Mouse (Mus musculus): ENCODE data around the gene Egfr. TPM values are rescaled to one million over a fixed set of nuclear protein-coding genes. Genes with fewer than 3 reads are reported as not detected.

The Egfr gene
- polyA plus RNA-seq, 1 experiment = 4.9 TPM

GRCm38 (mm10) chr11:16877676-16878378, 125.8 kb downstream of the Egfr start:
- DNase-seq (ENCODE audit: low read depth, low spot score) = no peak
- WGBS = 47% methylated on average over 9 of the region's 9 CpGs

DNA sequence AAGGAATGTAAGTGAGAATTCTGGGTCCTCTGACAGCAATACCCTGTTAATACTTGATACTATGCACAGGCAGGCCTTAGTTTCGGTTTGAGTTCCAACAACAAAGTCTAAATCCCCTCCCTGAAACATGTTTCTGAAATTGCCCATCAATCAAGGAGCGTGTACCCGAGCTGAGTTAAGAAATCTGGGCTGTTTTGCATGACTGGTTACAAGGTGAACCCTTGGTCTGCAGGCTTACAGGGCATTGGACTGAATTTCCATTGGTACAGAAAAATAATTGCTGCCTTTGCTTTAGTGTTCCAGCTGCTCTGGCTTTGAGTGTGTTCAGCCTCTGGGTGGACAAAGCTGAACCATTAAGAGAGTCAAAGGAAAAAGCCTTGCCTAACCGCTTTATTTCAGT, 129.9 kb downstream of the Egfr start:
- 87% methylated on average over 4 of the region's 4 CpGs for WGBS
- DNase-seq (ENCODE audit: low read depth, low spot score) = no peak

DNA sequence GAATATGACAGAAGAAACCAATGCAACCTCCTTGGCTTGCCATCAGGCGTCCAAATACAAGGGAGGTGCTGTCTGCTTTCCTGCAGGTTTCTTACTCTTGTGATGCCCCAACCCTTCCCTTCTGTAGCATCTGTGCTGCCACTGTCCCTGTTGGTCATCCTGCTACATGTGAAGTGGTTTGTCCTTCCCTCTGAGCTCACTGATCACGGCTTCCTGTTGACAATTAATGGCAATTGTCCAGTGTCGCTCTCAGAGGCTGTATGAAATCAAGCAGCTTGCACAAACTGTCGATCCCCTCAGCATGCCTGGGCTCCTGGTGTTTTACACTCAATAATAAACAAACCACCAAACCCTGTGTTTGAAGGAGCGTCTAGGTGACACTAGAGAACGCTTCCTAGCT, 134.1 kb downstream of the Egfr start:
- no peak for DNase-seq (ENCODE audit: low read depth, low spot score)
- 73% methylated on average over 6 of the region's 6 CpGs for WGBS

- no peak for DNase-seq (ENCODE audit: low read depth, low spot score)
Observed at GRCm38 (mm10) chr11:16888086-16888485, 136.1 kb downstream of the Egfr start.

- 61% methylated on average over 13 of the region's 13 CpGs for WGBS
- DNase-seq (ENCODE audit: low read depth, low spot score) = no peak
Observed at GRCm38 (mm10) chr11:16895441-16896356, 143.7 kb downstream of the Egfr start.

- WGBS = 93% methylated on average over 2 of the region's 2 CpGs
- DNase-seq (ENCODE audit: low read depth, low spot score) = no peak
Observed at GRCm38 (mm10) chr11:16897681-16898080, 145.7 kb downstream of the Egfr start.

- no peak for DNase-seq (ENCODE audit: low read depth, low spot score)
- WGBS = 43% methylated on average over 1 of the region's 1 CpGs
Observed at GRCm38 (mm10) chr11:16900182-16900581, 148.2 kb downstream of the Egfr start.

DNA sequence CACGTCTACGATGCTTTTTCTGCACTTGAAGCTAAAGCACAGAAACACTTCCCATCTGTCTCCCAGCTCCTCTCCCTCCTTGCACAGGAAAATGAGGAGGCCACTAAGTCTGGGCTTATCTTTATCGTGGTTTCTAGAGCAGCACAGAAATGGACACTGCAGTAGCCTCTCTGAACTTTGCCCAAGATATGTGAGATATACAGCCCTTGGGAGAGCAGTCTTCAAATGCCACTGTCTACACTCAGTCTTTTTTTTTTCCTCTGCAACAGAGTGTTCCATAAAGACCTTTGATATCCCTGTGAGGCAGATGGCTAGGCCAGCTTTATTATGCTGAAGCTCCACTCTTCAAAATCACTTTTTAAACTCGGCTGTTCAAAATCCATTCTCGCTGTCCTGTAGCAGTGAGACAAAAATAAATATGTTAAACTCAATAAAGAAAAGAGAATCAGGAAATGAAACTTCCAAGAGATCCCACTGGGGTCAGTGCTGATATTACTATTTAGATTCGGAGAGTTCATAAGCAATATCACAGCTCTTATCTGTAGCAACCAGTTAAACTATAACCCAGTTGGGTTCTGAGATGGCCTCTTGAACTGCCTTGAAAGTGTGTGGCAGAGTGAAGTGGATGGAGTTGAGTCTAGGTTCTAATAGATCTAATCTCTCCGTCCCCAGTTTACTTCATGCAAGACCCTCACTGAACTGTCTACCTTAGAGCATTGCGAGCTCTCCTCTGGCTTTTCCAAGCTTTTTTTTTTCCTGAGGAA, 148.8 kb downstream of the Egfr start:
- DNase-seq (ENCODE audit: low read depth, low spot score) = no peak
- 27% methylated on average over 8 of the region's 8 CpGs for whole genome bisulfite sequencing

DNA sequence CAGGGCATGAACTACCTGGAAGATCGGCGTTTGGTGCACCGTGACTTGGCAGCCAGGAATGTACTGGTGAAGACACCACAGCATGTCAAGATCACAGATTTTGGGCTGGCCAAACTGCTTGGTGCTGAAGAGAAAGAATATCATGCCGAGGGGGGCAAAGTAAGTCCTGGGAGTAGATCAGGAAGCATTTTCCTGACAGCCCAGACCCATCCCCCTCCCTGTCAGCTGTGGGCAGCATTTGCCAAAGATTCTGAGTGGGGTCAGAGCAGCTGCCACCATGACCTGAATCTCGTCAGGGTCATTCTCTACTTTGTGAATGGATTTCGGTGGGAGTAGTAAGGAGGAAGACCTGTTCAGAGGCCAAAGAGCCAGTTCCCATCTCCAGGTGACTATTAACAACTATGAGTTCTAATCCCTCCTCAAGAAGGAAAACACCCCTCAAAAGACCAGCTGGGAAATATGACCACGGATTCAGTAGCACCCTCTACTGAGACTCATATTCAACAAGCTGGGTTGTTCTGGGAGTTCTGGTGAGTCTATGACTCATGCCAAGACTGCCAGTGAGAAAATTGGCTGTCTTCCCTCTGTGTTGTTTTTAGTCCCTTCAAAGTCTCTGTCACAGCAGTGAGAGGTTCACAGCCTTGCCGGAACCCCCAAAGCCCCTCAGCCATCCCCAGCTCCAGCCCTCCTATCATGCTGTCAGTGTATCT, 152.5 kb downstream of the Egfr start:
- WGBS = 76% methylated on average over 8 of the region's 8 CpGs
- no peak for DNase-seq (ENCODE audit: low read depth, low spot score)

DNA sequence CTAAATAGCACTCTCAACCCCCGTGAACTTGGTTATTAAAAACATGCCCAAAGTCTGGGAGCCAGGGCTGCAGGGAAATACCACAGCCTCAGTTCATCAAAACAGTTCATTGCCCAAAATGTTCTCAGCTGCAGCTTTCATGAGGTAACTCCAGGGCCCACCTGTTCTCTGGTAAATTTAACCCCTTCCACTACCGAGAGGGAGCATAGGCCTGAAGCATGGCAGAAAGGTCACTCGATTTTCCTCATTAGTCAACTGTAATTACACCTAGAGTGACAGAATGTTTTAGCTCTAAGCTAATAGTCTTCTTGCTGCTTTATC, 153.0 kb downstream of the Egfr start:
- no peak for DNase-seq (ENCODE audit: low read depth, low spot score)
- WGBS = 82% methylated on average over 3 of the region's 3 CpGs

DNA sequence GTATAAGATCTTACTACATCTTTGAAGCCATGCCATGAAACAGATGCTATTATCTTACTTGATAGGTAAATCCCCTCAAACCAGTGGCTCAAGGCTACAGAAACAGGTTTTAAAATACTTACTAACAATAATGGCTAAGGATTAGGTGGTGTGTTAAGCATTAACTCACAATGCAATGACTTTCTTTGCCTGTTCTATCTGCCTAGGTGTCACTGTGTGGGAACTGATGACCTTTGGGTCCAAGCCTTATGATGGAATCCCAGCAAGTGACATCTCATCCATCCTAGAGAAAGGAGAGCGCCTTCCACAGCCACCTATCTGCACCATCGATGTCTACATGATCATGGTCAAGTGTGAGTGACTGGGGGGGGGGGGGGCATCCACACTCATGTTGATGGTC, 154.5 kb downstream of the Egfr start:
- DNase-seq (ENCODE audit: low read depth, low spot score) = no peak
- WGBS = 95% methylated on average over 2 of the region's 2 CpGs

- 43% methylated on average over 1 of the region's 1 CpGs for WGBS
- no peak for DNase-seq (ENCODE audit: low read depth, low spot score)
Observed at GRCm38 (mm10) chr11:16907517-16908129, 155.6 kb downstream of the Egfr start.

- no peak for DNase-seq (ENCODE audit: low read depth, low spot score)
- WGBS = 34% methylated on average over 3 of the region's 3 CpGs
Observed at GRCm38 (mm10) chr11:16914756-16915155, 162.8 kb downstream of the Egfr start.

GRCm38 (mm10) chr11:16915850-16916249, 163.8 kb downstream of the Egfr start:
- no peak for DNase-seq (ENCODE audit: low read depth, low spot score)
- WGBS = 44% methylated on average over 5 of the region's 5 CpGs

- WGBS = 80% methylated on average over 2 of the region's 2 CpGs
- no peak for DNase-seq (ENCODE audit: low read depth, low spot score)
Observed at GRCm38 (mm10) chr11:16917512-16917911, 165.5 kb downstream of the Egfr start.

- 88% methylated on average over 3 of the region's 3 CpGs for WGBS
- no peak for DNase-seq (ENCODE audit: low read depth, low spot score)
Observed at GRCm38 (mm10) chr11:16932159-16932558, 180.2 kb downstream of the Egfr start.

DNA sequence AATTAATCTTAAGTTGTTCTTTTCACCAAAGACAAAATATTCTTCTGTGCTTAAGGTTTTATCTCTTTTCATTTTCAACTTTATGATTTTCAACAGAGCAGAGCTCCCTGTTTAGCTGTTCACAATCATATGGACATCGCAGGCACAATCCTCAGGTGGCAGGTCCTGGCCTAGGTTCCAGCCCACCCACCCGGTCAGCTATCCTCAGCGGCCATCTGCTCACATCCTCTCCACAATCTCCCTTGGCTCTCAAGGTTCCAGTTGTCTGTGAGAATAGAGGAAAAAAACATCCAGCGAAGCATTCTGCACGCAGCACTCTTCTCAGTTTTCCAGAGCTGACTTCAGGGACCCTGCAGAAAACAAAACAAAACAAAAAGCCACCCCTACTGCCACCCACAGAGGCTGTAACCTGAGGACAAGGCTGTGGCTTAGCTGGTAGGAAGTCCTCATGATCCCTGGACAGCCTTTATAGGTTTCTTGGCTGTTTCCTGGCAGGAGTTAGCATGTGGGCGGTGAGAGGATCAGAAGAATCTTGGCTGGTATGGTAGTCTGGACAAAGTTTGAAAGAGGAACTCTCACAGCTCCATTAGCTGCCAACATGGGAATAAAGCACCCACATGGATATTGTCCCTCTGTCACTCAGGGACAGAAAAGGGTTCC, 183.7 kb downstream of the Egfr start:
- 79% methylated on average over 6 of the region's 6 CpGs for WGBS
- DNase-seq (ENCODE audit: low read depth, low spot score) = no peak

DNA sequence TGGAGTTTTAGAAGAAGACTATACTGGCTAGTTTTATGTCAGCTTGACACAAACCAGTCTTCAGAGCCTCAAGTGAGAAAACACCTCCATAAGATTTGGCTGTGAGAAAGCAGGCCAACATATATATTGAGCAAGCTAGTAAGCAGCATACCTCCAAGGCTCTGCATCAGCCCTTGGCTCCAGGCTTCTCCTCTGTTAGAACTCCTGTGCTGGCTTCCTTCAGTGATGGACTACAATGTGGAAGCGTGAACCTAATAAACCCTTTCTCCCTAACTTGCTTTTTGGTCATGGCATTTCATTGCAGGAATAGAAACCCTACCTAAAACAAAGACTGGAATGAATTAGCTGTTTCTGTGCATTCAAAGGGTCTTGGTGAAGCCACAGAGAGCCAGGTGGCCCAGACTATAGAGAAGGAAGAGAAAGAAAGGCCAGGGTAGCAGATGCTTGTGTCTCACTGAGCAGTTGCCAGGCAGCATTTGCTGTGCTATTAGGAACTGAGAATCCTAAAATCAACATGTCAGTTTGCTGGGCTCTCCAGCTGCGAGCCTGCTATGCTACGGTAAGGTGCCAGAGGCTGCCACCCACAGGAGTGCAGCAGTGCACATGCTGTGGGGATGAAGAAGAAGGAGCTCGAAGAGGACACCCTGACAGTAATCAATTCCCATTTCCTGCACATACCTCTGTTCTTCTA, 189.2 kb downstream of the Egfr start:
- 46% methylated on average over 4 of the region's 4 CpGs for WGBS
- DNase-seq (ENCODE audit: low read depth, low spot score) = no peak
